Mouse (Mus musculus): ENCODE measurements around the gene Pgbd5. TPM values are rescaled to one million over a fixed set of nuclear protein-coding genes. Genes with fewer than 3 reads are reported as not detected.
"Not testable (repeated sequence)": the region's sequence is repeated elsewhere in the genome, so short reads cannot be mapped to it uniquely, and the experiment has no call there.

The Pgbd5 gene
- total RNA-seq, 1 experiment from 2014 or later, result 7.6 TPM

GRCm38 (mm10) chr8:124429417-124429816 lies 10.0 kb downstream of the Pgbd5 start:
- peak; percentile 37 for DNase-seq

- DNase-seq, result not testable (repeated sequence)
Observed at GRCm38 (mm10) chr8:124428721-124429120, 10.7 kb downstream of the Pgbd5 start.

GRCm38 (mm10) chr8:124421413-124421812 lies 18.0 kb downstream of the Pgbd5 start:
- no peak for DNase-seq

GRCm38 (mm10) chr8:124418927-124419326 lies 20.5 kb downstream of the Pgbd5 start:
- DNase-seq, result no peak

- DNase-seq, result no peak
Observed at GRCm38 (mm10) chr8:124418185-124418584, 21.3 kb downstream of the Pgbd5 start.

- no peak for DNase-seq
Observed at GRCm38 (mm10) chr8:124416646-124417045, 22.8 kb downstream of the Pgbd5 start.

GRCm38 (mm10) chr8:124415789-124416188 lies 23.7 kb downstream of the Pgbd5 start:
- DNase-seq, result no peak

- no peak for DNase-seq
Observed at GRCm38 (mm10) chr8:124415002-124415401, 24.5 kb downstream of the Pgbd5 start.

GRCm38 (mm10) chr8:124413244-124413965 lies 26.1 kb downstream of the Pgbd5 start:
- no peak for DNase-seq

- DNase-seq, result no peak
Observed at GRCm38 (mm10) chr8:124412496-124413243, 26.8 kb downstream of the Pgbd5 start.

- DNase-seq, result no peak
Observed at GRCm38 (mm10) chr8:124404471-124405260, 34.8 kb downstream of the Pgbd5 start.

GRCm38 (mm10) chr8:124403876-124404275 lies 35.6 kb downstream of the Pgbd5 start:
- peak; percentile 33 for DNase-seq

- DNase-seq, result no peak
Observed at GRCm38 (mm10) chr8:124399403-124399861, 40.0 kb downstream of the Pgbd5 start.

GRCm38 (mm10) chr8:124398843-124399402 lies 40.5 kb downstream of the Pgbd5 start:
- DNase-seq, result peak; percentile 39

GRCm38 (mm10) chr8:124397321-124398065 lies 42.0 kb downstream of the Pgbd5 start:
- DNase-seq, result peak; percentile 84

GRCm38 (mm10) chr8:124396531-124396930 lies 42.9 kb downstream of the Pgbd5 start:
- DNase-seq, result no peak

GRCm38 (mm10) chr8:124395392-124395791 lies 44.1 kb downstream of the Pgbd5 start:
- no peak for DNase-seq

- no peak for DNase-seq
Observed at GRCm38 (mm10) chr8:124394951-124395350, 44.5 kb downstream of the Pgbd5 start.

- DNase-seq, result no peak
Observed at GRCm38 (mm10) chr8:124393927-124394326, 45.5 kb downstream of the Pgbd5 start.

GRCm38 (mm10) chr8:124393013-124393412 lies 46.4 kb downstream of the Pgbd5 start:
- no peak for DNase-seq

GRCm38 (mm10) chr8:124392271-124393012 lies 47.0 kb downstream of the Pgbd5 start:
- no peak for DNase-seq

Measured in adrenal gland, postnatal 25 days (tissue).